Mouse (Mus musculus): Measurements from ENCODE around the gene Apba2.

Gene Apba2

DNA sequence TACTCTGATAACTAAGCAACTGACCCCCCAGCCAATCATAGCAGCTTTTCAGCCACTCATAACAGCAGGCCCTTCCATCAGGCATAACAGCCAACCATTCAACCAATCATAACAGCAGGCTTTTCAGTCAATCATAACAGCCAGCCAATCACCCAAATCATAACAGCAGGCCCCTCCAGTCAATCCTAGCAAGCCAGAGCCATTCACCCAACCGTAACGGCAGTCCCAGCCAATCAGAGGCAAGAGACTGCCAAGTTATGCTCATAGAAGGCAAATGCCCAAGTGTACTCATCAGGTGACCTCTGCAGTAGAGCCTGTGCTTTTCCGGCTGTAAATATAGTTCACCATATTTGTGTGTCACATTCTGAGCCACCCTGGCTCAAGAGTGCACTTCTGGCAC lies 85.1 kb downstream of the Apba2 start:
- DNase-seq (ENCODE audit: low read depth), result no peak

GRCm38 (mm10) chr7:64588636-64589389 lies 87.3 kb downstream of the Apba2 start:
- no peak for DNase-seq (ENCODE audit: low read depth)

- peak; percentile 47 for DNase-seq (ENCODE audit: low read depth)
Observed at GRCm38 (mm10) chr7:64595256-64595655, 93.8 kb downstream of the Apba2 start.

DNA sequence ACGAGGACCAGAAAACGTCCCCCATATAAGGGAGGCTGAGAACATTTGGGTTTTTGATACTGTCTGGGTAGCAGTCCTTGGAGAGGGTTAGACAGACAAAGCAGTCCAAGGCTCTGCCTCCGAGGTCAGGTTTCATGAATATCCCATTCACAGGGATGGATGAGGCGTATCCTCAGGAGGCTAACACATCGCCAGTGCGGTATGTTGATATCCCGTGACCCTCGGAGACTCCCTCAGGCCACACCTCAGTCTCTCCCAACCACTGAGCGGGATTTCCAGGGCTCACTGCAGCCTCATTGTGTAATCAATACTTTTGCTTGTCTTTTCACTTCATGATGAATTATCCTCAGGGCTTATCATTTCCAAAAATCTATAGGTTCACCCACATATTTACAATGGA lies 95.1 kb downstream of the Apba2 start:
- DNase-seq (ENCODE audit: low read depth), result peak; percentile 13

GRCm38 (mm10) chr7:64609866-64610265 lies 108.4 kb downstream of the Apba2 start:
- DNase-seq (ENCODE audit: low read depth), result no peak

GRCm38 (mm10) chr7:64610875-64611274 lies 109.4 kb downstream of the Apba2 start:
- peak; percentile 30 for DNase-seq (ENCODE audit: low read depth)

DNA sequence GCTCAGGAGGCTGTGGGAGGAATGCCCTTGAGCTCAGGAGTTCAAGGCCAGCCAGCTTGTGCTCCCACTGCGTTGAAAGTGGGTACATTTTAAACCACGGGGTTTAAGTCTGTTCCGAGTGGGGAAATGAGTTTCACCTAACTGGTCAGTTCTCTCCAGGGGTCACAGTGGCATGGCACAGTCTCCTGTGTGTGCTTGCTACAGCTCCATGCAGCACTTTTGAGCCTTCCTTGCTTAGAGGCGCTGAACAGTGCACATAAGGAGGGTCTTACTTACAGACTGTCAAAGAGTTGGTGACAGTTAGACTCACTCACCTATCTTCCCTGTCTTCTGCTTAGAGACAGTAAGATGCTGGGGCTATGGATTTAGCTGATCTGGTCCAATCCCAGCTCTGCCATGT lies 117.8 kb downstream of the Apba2 start:
- no peak for DNase-seq (ENCODE audit: low read depth)

- peak; percentile 14 for DNase-seq (ENCODE audit: low read depth)
Observed at GRCm38 (mm10) chr7:64626494-64626893, 125.0 kb downstream of the Apba2 start.

- no peak for DNase-seq (ENCODE audit: low read depth)
Observed at GRCm38 (mm10) chr7:64627972-64628655, 126.6 kb downstream of the Apba2 start.

GRCm38 (mm10) chr7:64630697-64631096 lies 129.2 kb downstream of the Apba2 start:
- no peak for DNase-seq (ENCODE audit: low read depth)

DNA sequence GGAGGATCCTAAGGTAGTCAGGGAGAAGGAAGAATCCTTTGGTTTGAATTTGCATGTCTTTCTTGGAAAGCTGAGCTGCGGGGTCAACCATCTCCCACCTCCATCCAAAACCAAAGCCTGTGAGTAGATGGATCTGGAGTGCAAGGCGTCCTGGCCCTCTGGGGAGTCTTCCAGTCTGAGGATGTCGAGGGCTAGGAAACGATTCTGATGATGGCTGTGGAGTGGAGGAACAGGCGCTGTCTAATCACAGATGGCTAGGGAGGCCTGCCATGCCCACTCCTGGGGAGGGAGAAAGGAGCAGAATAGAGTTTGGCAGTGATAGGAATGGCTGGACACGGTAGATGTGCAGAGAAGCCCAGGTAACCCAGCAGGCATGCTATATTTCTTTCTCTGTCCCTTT lies 129.6 kb downstream of the Apba2 start:
- no peak for DNase-seq (ENCODE audit: low read depth)

DNA sequence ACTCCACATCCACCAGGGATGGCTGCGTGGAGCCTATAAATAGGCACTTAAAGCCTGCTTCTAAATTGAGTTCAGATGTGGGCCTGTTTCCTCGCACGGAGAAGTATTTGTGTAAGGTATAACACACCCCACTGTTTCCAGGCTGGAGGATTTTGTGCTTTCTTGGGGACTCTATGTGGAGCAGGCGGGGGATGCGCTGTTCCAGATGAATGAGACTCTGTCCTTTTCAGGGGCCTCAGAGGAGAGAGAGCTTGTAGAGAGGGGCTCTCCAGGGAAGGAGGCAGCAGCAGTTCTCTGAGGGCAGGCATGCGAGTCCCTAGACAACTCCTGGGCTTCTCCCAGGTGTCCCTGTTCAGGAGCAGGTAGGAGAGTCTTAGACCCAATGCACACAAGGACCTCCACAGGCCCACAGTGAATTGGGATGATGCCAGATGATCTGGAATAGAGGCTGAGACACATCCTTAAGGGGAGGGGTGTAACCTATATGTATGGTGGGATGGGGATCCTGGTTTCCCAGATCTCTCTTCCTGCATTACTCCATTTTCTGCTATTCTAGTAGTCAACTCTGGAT lies 130.4 kb downstream of the Apba2 start:
- no peak for DNase-seq (ENCODE audit: low read depth)

- no peak for DNase-seq (ENCODE audit: low read depth)
Observed at GRCm38 (mm10) chr7:64633182-64633581, 131.7 kb downstream of the Apba2 start.

- DNase-seq (ENCODE audit: low read depth), result no peak
Observed at GRCm38 (mm10) chr7:64633916-64634315, 132.4 kb downstream of the Apba2 start.

- no peak for DNase-seq (ENCODE audit: low read depth)
Observed at GRCm38 (mm10) chr7:64634482-64634881, 133.0 kb downstream of the Apba2 start.

DNA sequence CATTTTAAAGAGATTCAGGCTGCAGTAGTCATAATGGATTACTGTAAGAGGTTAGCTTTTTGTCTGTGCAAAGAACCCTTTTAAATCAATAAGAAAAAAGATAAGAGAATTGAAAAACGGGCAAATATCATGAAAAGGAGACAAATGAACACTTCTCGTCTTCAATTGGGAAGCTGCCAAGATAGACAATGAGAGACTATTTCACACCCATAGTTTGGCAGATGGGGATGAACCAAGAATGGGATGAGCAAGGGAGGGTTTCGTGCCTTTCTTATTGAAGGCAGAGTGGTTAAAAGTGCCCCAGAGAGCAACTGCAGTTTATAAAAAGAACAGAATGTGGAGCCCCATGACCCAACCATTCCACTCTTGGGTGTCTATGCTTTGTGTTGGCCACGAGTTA lies 137.4 kb downstream of the Apba2 start:
- no peak for DNase-seq (ENCODE audit: low read depth)

DNA sequence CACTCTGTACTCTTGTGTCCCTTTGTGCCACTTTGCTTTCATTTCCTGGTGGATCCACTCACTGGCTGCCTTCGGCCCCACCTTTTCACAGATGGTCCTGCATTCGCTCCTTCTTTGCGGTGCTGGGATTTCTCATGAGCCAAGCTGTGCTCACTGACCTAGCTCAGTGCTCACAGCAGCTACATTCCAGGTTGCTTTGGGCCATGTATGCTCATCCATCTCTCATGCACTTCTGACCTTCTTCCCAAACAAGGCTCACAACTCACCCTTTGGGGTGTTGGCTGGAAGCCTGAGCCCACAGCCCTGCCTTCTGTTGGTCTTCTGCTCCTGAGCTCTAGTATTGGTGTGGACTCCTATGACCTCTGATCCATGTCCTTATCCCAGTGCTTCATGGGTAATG lies 139.1 kb downstream of the Apba2 start:
- DNase-seq (ENCODE audit: low read depth), result no peak

GRCm38 (mm10) chr7:64642903-64643302 lies 141.4 kb downstream of the Apba2 start:
- DNase-seq (ENCODE audit: low read depth), result no peak

GRCm38 (mm10) chr7:64645458-64645857 lies 144.0 kb downstream of the Apba2 start:
- no peak for DNase-seq (ENCODE audit: low read depth)

GRCm38 (mm10) chr7:64646046-64646445 lies 144.5 kb downstream of the Apba2 start:
- no peak for DNase-seq (ENCODE audit: low read depth)

DNA sequence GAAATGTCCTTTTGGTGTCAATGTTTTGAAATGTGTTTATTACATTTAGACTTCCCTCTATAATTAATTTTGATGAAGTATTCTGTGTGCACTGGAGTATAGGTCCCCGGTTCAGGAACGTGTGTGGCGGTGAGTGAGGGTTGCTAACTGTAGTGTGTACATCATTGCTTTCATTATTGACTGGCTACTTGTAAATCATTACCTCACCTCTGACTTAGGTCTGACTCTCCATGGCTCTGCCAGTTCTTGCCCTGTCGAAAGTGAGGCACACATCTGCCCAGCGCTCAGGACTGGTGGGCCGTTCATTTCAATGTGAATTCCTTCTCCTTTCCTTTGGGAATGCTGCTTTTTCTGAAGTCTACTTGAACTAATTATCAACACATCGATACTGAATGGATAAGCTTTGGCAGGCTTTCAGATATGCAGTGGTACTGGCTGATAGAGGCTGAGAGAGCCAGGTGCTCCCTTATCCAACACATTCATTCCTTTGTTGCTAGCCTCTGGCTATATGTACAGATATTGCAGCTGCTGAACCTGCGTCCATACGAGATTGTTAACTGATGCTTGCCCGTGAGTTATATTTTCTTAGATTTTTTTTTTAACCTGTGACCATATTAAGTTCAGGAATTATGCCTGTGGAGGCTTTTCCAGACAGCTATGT lies 147.6 kb downstream of the Apba2 start:
- DNase-seq (ENCODE audit: low read depth), result no peak

- DNase-seq (ENCODE audit: low read depth), result no peak
Observed at GRCm38 (mm10) chr7:64651963-64652362, 150.5 kb downstream of the Apba2 start.

DNA sequence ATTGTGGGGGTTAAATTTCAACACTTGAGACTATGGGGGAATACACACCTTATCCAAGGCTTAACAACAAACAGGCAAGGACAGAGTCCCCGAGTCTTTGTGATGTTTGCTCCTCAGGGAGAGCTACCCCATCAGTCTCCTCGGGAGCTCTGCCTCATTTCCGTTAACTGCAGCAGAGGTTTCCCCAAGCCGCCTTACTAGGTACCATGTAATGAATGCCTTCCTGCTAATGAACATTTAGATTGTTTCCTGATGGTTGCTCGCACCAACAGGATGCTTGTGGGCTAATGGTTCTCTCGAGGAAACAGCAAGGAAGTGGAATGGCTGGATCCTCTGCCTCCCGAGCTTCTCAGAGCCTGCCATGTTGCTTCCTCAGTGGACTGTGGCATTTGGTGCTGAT lies 155.3 kb downstream of the Apba2 start:
- no peak for DNase-seq (ENCODE audit: low read depth)
